Mouse (Mus musculus) kidney, adult 2 months (tissue): Measurements from ENCODE around the gene B3galt1. TPM values are rescaled to one million over a fixed set of nuclear protein-coding genes. Genes with fewer than 3 reads are reported as not detected.

Experiments used
- DNase-seq: peaks from one replicate; pipeline ENCODE4 v3.0.0; 2021
- H3K27ac ChIP-seq: fragments of 200-500 bp; 2 replicates; pipeline ENCODE4 v1.5.1; 2012; ENCODE audit warnings: low read depth, low read length, control low read depth, inconsistent platforms; ENCODE audit not compliant: insufficient read depth
- H3K27me3 ChIP-seq: fragments of 200-500 bp; replicated peaks from 2 replicates; pipeline ENCODE4 v1.6.1; 2012; ENCODE audit warnings: mild to moderate bottlenecking, moderate library complexity, low read length, inconsistent platforms; ENCODE audit not compliant: control insufficient read depth, insufficient read depth
- H3K36me3 ChIP-seq: fragments of 200-500 bp; 2 replicates; pipeline ENCODE4 v1.6.1; 2012; ENCODE audit warnings: mild to moderate bottlenecking, moderate library complexity, low read length, inconsistent platforms; ENCODE audit not compliant: control insufficient read depth, insufficient read depth
- H3K4me1 ChIP-seq: fragments of 200-500 bp; 2 replicates; pipeline ENCODE4 v1.6.1; 2011; ENCODE audit warnings: low read length; ENCODE audit not compliant: control insufficient read depth, insufficient read depth
- H3K4me3 ChIP-seq: fragments of 200-500 bp; 2 replicates; pipeline ENCODE4 v1.5.1; 2011; ENCODE audit warnings: mild to moderate bottlenecking, low read depth, low read length, control low read depth; ENCODE audit not compliant: insufficient read depth
- CTCF ChIP-seq: fragments of 200-500 bp; conservative IDR thresholded peaks from 2 replicates; pipeline ENCODE4 v1.5.1; 2011; ENCODE audit warnings: low read depth, mild to moderate bottlenecking, control low read depth, low read length, moderate library complexity, mixed read lengths; ENCODE audit not compliant: insufficient read depth, insufficient read length
- POLR2A ChIP-seq: fragments of 200-500 bp; IDR thresholded peaks from one replicate; pipeline ENCODE4 v1.6.1; 2011; ENCODE audit warnings: low read depth, low read length, control low read depth
- WGBS: fragments of 180-500 bp; shearing (Covaris S2); methylation state at CpG from one replicate; pipeline ENCODE4 v1.1.7; 2018; 5-methylcytosine and 5-hydroxymethylcytosine counted together
- polyA plus RNA-seq: library from polyadenylated mRNA; depleted of rRNA; stranded (reverse); fragments of >200 nt; gene quantifications from 2 replicates; pipeline ENCODE4 v1.2.3, GENCODE M21; 2012; rRNA removed

Gene B3galt1
- polyA plus RNA-seq, 1 experiment: 0.23 TPM

DNA sequence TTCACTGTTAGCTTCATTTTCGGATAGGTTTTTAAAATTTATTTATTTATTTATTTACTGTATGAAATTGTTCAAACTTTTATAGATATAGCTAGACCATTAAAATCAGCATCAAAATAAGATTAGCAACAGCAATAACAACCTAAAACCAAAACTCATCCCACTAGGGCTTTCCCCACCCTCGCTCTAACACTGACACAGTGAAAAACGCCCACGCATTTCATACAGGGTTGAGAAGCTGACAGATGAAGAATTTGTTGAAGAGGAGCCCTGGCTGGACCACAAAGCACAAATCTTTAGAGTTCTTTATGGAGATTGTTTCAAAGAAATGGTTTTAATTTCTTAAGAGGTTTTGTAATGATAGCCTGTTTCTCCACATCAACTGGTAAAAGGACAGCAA is 596.3 kb downstream of the B3galt1 start:
- H3K4me1 ChIP-seq: no peaks in the 10 kb centered on the region
- TF ChIP-seq CTCF (no peak), POLR2A (no peak)
- no peaks in the 10 kb centered on the region for H3K36me3 ChIP-seq
- 85% methylated on average over 4 of the region's 4 CpGs for WGBS
- no peaks in the 10 kb centered on the region for H3K27me3 ChIP-seq
- no peak for DNase-seq
- no peak overlapping the region for H3K27ac ChIP-seq
- H3K4me3 ChIP-seq: no peak overlapping the region

DNA sequence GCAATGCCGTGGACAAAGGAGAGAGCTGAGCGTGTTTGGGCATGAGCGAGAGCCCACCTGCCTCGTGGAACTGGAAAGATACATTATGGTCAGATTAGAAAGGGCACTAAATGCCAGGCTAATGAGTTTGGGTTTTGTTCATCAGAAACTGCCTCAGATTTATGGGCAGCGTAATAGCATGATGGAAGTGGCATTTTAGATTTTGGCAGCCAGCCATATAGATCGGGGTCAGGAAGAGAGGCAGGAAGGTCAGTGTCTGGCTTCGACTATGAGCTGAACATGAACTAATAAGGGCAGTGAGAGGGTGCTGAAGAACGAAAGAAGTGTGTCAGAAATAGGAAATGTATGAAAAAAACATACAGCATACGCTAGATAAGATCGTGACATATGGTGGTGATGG is 605.6 kb downstream of the B3galt1 start:
- H3K27me3 ChIP-seq: no peaks in the 10 kb centered on the region
- WGBS: 69% methylated on average over 10 of the region's 10 CpGs
- no peak for TF ChIP-seq POLR2A
- no peak for TF ChIP-seq CTCF
- H3K4me3 ChIP-seq: no peak overlapping the region
- DNase-seq: no peak
- H3K27ac ChIP-seq: no peak overlapping the region
- H3K4me1 ChIP-seq: no peaks in the 10 kb centered on the region
- H3K36me3 ChIP-seq: no peaks in the 10 kb centered on the region

Other genes with a start within 250 kb of the B3galt1 start
- not detected in 2 replicates for gene Gm21830, start 152.1 kb upstream of the B3galt1 start, polyA plus RNA-seq
- gene Gm26727, start 132.7 kb upstream of the B3galt1 start, polyA plus RNA-seq: not detected in 2 replicates
- 0.77 TPM in 1 of 2 replicates, not detected in the other for gene Xirp2, start 119.9 kb upstream of the B3galt1 start, polyA plus RNA-seq